Mouse (Mus musculus) frontal cortex, adult 2 months (tissue): ENCODE measurements around the gene Ets2. TPM values are rescaled to one million over a fixed set of nuclear protein-coding genes. Genes with fewer than 3 reads are reported as not detected.
A peak's percentile ranks its signal among the peaks of the same experiment; 100 is the strongest.
"Not testable (repeated sequence)": the region's sequence is repeated elsewhere in the genome, so short reads cannot be mapped to it uniquely, and the experiment has no call there.

Experiments
- DNase-seq, 2 experiments: peaks; one replicate each; pipeline ENCODE4 v3.0.0; 2022; ENCODE audit warnings: low spot score in 1 of 2; ENCODE audit errors: extremely low spot score in 1 of 2
- polyA plus RNA-seq: library from polyadenylated mRNA; depleted of rRNA; stranded (reverse); fragments of >200 nt; gene quantifications from 2 replicates; pipeline ENCODE4 v1.2.3, GENCODE M21; 2012; rRNA removed

Gene Ets2
- polyA plus RNA-seq, 1 experiment, result 30.2 TPM

- no peak for DNase-seq
These were observed 61.3 kb downstream of the Ets2 start for GRCm38 (mm10) chr16:95763201-95763600.

- not testable (repeated sequence) for DNase-seq
These were observed 62.2 kb downstream of the Ets2 start for GRCm38 (mm10) chr16:95764041-95764440.

- no peak for DNase-seq
These were observed 64.3 kb downstream of the Ets2 start for GRCm38 (mm10) chr16:95766181-95766580.

- no peak for DNase-seq
These were observed 65.4 kb downstream of the Ets2 start for GRCm38 (mm10) chr16:95767246-95767645.

GRCm38 (mm10) chr16:95769066-95769995 is 67.5 kb downstream of the Ets2 start:
- peak; percentile 86 to 93 for DNase-seq

GRCm38 (mm10) chr16:95769996-95770334 is 68.1 kb downstream of the Ets2 start:
- DNase-seq, result no peak

GRCm38 (mm10) chr16:95770402-95770801 is 68.5 kb downstream of the Ets2 start:
- no peak for DNase-seq

Other genes starting within 250 kb of the Ets2 start
- gene Erg, start 115.5 kb upstream of the Ets2 start, polyA plus RNA-seq, result 5.7 and 7.2 TPM in 2 replicates